Mouse (Mus musculus) small intestine, adult 2 months (tissue): ENCODE measurements around the gene Ciao2b.

Source experiments
- CTCF ChIP-seq: fragments of 200-500 bp; IDR thresholded peaks from 2 replicates; pipeline ENCODE4 v1.5.1; 2012; ENCODE audit warnings: low read depth, mild to moderate bottlenecking, control low read depth, inconsistent platforms, low read length, moderate library complexity, mixed read lengths; ENCODE audit not compliant: insufficient replicate concordance, insufficient read length; ENCODE audit errors: extremely low read depth
- POLR2A ChIP-seq: fragments of 200-500 bp; IDR thresholded peaks from 2 replicates; pipeline ENCODE4 v1.6.1; 2012; ENCODE audit warnings: low read depth, mild to moderate bottlenecking, control low read depth, inconsistent platforms, low read length, moderate library complexity

DNA sequence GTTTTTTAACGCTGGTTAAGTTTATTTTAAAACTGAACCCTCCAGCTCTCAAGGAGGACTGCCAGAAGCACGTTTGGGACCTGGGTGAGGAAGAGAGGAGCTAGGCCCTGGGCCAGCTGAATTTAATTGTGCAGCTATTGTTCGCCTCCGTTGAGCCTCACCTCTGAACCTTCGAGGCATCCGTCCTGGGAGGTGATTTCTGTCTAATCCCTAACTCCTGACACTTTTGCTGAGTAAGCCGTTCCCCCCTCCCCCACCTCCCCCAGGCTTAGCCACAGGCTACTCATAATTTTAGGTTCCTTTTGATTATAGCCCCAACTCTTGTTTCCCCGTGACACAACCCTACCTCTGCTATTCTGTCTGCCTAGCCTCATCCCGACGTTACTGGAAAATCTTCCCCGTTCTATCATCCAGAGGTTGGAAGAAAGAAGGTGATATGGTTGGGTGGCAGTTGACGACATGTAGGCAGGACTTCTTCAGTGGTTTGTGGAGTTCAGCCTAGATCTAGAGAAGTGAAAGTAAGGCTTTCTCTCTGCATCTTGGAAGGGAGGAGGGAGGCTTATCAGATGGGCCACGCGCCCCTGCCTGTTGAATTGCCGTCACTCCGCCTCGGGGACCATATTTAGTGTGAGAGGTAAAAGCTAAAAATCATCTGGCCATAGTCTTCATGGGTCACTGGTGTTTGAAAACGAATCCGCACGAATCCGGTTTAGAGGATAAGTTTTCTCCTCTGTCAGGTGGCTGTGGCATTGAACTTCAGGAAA, 45.8 kb downstream of the Ciao2b start:
- TF ChIP-seq POLR2A, result no peak
- TF ChIP-seq CTCF, result no peak
